Mouse (Mus musculus) gastrocnemius, postnatal 4 days (tissue): Measurements from ENCODE around the gene Agl. TPM values are rescaled to one million over a fixed set of nuclear protein-coding genes. Genes with fewer than 3 reads are reported as not detected.

Experiments used
- DNase-seq, 2 experiments: peaks; one replicate each; pipeline ENCODE4 v3.0.0; 2021 to 2022; ENCODE audit warnings: low spot score in 2 of 2, mixed read lengths in 2 of 2
- total RNA-seq, 2 experiments: library from RNA; stranded (reverse); gene quantifications; 2 replicates each; pipeline ENCODE4 v1.2.3; 2021

Agl gene
- total RNA-seq, 2 experiments from 2014 or later, result 272 to 307 TPM

- DNase-seq, result no peak
These were observed 109.2 kb downstream of the Agl start for GRCm38 (mm10) chr3:116698786-116699185.

DNA sequence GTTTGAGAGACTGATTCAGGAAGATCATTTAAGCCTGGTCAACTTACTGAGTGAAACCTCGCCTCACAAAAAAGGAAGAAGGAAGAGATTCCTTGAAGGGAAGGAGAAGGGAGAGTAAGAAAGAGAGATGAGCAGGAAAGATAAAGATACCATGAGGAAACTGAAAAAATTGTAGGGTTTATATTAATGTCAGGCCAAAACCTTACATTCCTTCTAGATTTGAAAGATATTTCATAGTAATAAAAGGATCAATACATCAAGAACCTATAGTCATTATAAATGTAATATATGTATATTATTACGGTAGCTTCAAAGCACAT is 112.3 kb downstream of the Agl start:
- no peak for DNase-seq

DNA sequence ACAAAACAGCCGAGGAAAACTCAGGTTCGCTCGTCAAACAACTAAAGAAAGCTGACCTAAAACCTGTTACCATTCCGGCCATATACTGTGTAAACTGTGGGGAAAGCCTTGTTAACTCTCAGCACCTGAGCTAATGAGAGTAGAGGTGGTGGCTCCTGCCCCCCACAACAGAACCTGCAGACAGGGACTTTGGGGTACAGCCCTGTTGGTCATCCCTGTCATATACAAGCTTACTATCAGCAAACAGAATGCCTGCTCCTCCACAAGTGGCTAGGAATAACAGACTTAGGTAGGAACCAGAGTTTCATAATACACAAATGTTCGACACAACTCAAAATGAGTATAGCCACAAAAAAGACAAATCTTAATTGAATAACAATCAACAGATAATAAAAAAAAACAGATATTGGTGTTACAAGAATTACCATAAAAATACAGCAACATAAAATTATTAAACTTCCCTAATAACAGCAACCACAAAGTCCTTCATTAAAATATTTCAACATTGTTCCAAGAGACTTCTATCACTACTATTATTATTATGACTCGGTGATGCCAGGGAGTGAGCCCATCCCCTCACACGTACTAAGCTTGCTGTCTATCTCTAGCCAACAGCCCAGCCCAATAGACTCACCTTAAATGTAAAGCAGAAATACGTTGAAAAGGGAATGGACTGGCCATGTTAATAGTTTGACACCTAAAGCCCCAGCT is 112.9 kb downstream of the Agl start:
- no peak for DNase-seq

DNA sequence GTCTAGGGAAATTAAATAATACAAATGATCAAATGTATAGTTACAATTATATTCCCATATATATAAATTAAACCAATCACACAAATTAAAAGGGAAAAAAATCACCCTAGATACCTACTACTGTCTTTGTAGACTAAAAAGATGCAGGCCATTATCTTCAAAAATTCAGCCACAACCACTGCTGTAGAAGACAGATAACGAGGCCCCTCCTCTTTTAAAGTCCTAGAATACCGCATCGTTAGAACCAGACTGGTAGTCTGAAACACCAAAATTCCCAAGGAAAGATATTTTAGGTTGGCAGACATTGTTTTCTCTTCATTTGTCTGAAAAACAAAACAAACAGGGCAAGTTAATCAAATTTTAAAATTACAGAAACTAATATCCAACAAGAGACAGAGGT is 113.7 kb downstream of the Agl start:
- no peak for DNase-seq

Other genes starting within 250 kb of the Agl start
- gene Lrrc39, start 245.2 kb downstream of the Agl start, total RNA-seq, result 10 to 100 TPM; 37.8 to 38.6 TPM
- gene Sass6, start 213.2 kb downstream of the Agl start, total RNA-seq, result 1 to 10 TPM; 6.3 to 7.8 TPM
- gene Trmt13, start 193.6 kb downstream of the Agl start, total RNA-seq, result 10 to 100 TPM; 11.2 to 13.0 TPM
- gene Mfsd14a, start 145.5 kb downstream of the Agl start, total RNA-seq, result 10 to 100 TPM; 26.6 TPM
- not detected for gene Gm43191, start 126.9 kb downstream of the Agl start, total RNA-seq
- gene Slc35a3, start 95.3 kb downstream of the Agl start, total RNA-seq, result 10 to 100 TPM; 12.6 to 15.6 TPM
- gene Frrs1, start 51.3 kb upstream of the Agl start, total RNA-seq, result 1 to 10 TPM; 1.3 to 1.5 TPM
- gene 4930455H04Rik, start 160.1 kb upstream of the Agl start, total RNA-seq, result not detected
- gene Palmd, start 160.8 kb upstream of the Agl start, total RNA-seq, result 10 to 100 TPM; 41.5 to 49.7 TPM